Mouse (Mus musculus) small intestine, adult 2 months (tissue): ENCODE data around the gene A730015C16Rik. TPM values are rescaled to one million over a fixed set of nuclear protein-coding genes. Genes with fewer than 3 reads are reported as not detected.
A peak's percentile ranks its signal among the peaks of the same experiment; 100 is the strongest.

ENCODE experiments used
- H3K27ac ChIP-seq: fragments of 200-500 bp; 2 replicates; pipeline ENCODE4 v1.5.1; 2012; ENCODE audit warnings: low read depth, low read length, control low read depth, inconsistent platforms; ENCODE audit not compliant: insufficient read depth
- H3K27me3 ChIP-seq: fragments of 200-500 bp; 2 replicates; pipeline ENCODE4 v1.6.1; 2012; ENCODE audit warnings: mild to moderate bottlenecking, moderate library complexity, low read length, inconsistent platforms; ENCODE audit not compliant: control insufficient read depth, insufficient read depth
- H3K36me3 ChIP-seq: fragments of 200-500 bp; 2 replicates; pipeline ENCODE4 v1.6.1; 2012; ENCODE audit warnings: mild to moderate bottlenecking, low read length, control low read depth, inconsistent platforms; ENCODE audit not compliant: control insufficient read depth, insufficient read depth
- H3K4me1 ChIP-seq: fragments of 200-500 bp; 2 replicates; pipeline ENCODE4 v1.6.1; 2012; ENCODE audit warnings: low read length, inconsistent platforms, mixed read lengths; ENCODE audit not compliant: control insufficient read depth, insufficient read depth, insufficient read length
- H3K4me3 ChIP-seq: fragments of 200-500 bp; 2 replicates; pipeline ENCODE4 v1.5.1; 2012; ENCODE audit warnings: low read depth, mild to moderate bottlenecking, control low read depth, inconsistent platforms, low read length, moderate library complexity
- CTCF ChIP-seq: fragments of 200-500 bp; IDR thresholded peaks from 2 replicates; pipeline ENCODE4 v1.5.1; 2012; ENCODE audit warnings: low read depth, mild to moderate bottlenecking, control low read depth, inconsistent platforms, low read length, moderate library complexity, mixed read lengths; ENCODE audit not compliant: insufficient replicate concordance, insufficient read length; ENCODE audit errors: extremely low read depth
- POLR2A ChIP-seq: fragments of 200-500 bp; IDR thresholded peaks from 2 replicates; pipeline ENCODE4 v1.6.1; 2012; ENCODE audit warnings: low read depth, mild to moderate bottlenecking, control low read depth, inconsistent platforms, low read length, moderate library complexity
- WGBS: fragments of 180-500 bp; shearing (Covaris S2); methylation state at CpG from one replicate; pipeline ENCODE4 v1.1.7; 2018; 5-methylcytosine and 5-hydroxymethylcytosine counted together
- polyA plus RNA-seq: library from polyadenylated mRNA; depleted of rRNA; stranded (reverse); fragments of >200 nt; gene quantifications from 2 replicates; pipeline ENCODE4 v1.2.3, GENCODE M21; 2012

A730015C16Rik gene
- polyA plus RNA-seq, 1 experiment = 0.13 TPM

GRCm38 (mm10) chr4:108869730-108870374, 21.4 kb upstream of the A730015C16Rik start:
- H3K4me1 ChIP-seq = no peaks in the 10 kb centered on the region
- no peak overlapping the region for H3K4me3 ChIP-seq
- no peaks in the 10 kb centered on the region for H3K36me3 ChIP-seq
- WGBS = 34% methylated on average over 10 of the region's 10 CpGs
- TF ChIP-seq POLR2A = no peak
- peak; percentile 52; the same call in 1 of the 2 replicates for TF ChIP-seq CTCF
- no peaks in the 10 kb centered on the region for H3K27me3 ChIP-seq
- no peak overlapping the region for H3K27ac ChIP-seq

- Histone ChIP-seq H3K36me3 (peaks cover 5% of the 10 kb centered on the region), H3K4me3 (no peak overlapping the region), H3K4me1 (no peaks in the 10 kb centered on the region), H3K27me3 (no peaks in the 10 kb centered on the region), H3K27ac (no peak overlapping the region)
- WGBS = 66% methylated on average over 7 of the region's 7 CpGs
- TF ChIP-seq CTCF (no peak), POLR2A (no peak)
Measured at GRCm38 (mm10) chr4:108866806-108867205, 18.4 kb upstream of the A730015C16Rik start.

GRCm38 (mm10) chr4:108847715-108848504, 509 bp downstream of the A730015C16Rik start, which contains the start of gene Kti12:
Gene Kti12 (plus strand): TSS chr4:108847785.
- peak within 1 kb of the TSS; percentile 98 for H3K4me3 ChIP-seq
- under 1% methylated on average over 77 of the region's 77 CpGs for WGBS
- H3K36me3 ChIP-seq = peaks cover 8% of the 10 kb centered on the region; the same call in 1 of the 2 replicates
- 0 out of 2 replicates have a peak, but pooled peaks have one; percentile 13 for TF ChIP-seq POLR2A
- TF ChIP-seq CTCF = no peak
- peak within 1 kb of the TSS; percentile 45 for H3K27ac ChIP-seq
- peaks cover 8% of the 10 kb centered on the region; the same call in 1 of the 2 replicates for H3K4me1 ChIP-seq
- H3K27me3 ChIP-seq = no peaks in the 10 kb centered on the region

GRCm38 (mm10) chr4:108845824-108846569, 2.4 kb downstream of the A730015C16Rik start:
- Histone ChIP-seq H3K4me1 (peaks cover 8% of the 10 kb centered on the region; the same call in 1 of the 2 replicates), H3K36me3 (peaks cover 5% of the 10 kb centered on the region; the same call in 1 of the 2 replicates), H3K27me3 (no peaks in the 10 kb centered on the region), H3K27ac (no peak overlapping the region), H3K4me3 (no peak overlapping the region)
- WGBS = 72% methylated on average over 5 of the region's 5 CpGs
- TF ChIP-seq CTCF = no peak
- TF ChIP-seq POLR2A = no peak

- no peaks in the 10 kb centered on the region for H3K27me3 ChIP-seq
- no peaks in the 10 kb centered on the region for H3K36me3 ChIP-seq
- no peak for TF ChIP-seq CTCF
- TF ChIP-seq POLR2A = no peak
- no peak overlapping the region for H3K27ac ChIP-seq
- H3K4me3 ChIP-seq = no peak overlapping the region
- 0 out of 2 replicates have a peak, but pooled peaks cover under 1% of the 10 kb centered on the region for H3K4me1 ChIP-seq
Measured at GRCm38 (mm10) chr4:108843336-108843735, 5.1 kb downstream of the A730015C16Rik start.

GRCm38 (mm10) chr4:108841920-108842578, 6.4 kb downstream of the A730015C16Rik start:
- H3K36me3 ChIP-seq = no peaks in the 10 kb centered on the region
- H3K4me3 ChIP-seq = no peak overlapping the region
- H3K4me1 ChIP-seq = no peaks in the 10 kb centered on the region
- H3K27ac ChIP-seq = no peak overlapping the region
- TF ChIP-seq POLR2A = no peak
- H3K27me3 ChIP-seq = no peaks in the 10 kb centered on the region
- 28% methylated on average over 7 of the region's 7 CpGs for WGBS
